Mouse (Mus musculus): Measurements from ENCODE around the gene Lancl2. TPM values are rescaled to one million over a fixed set of nuclear protein-coding genes. Genes with fewer than 3 reads are reported as not detected.

Gene Lancl2
- polyA plus RNA-seq (2017; shearing (Covaris generic)): 1 to 10 TPM; 2.6 to 3.5 TPM

DNA sequence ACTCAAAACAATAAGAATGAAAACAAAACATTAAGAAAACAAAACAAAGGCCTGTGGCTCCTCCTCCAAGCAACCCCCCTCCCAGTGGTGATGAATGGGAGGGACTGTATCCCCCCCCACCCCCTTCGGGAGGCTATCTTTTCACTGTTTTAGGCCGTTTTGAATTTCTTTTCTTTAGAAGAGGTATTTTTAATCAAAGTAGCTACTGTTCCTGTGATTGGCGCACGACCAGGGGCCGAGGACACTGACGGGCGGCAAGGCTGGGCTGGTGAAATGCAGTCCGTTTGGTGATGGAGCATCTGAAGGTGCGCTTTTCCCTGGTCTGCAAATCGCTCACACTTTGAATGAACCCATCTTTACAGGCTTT, at the start of gene Lancl2:
TSS of gene Lancl2 (plus strand) at position 165 of the 367 bp plus-strand sequence.
- peak; percentile 8 for ATAC-seq

- ATAC-seq: no peak
Measured at GRCm38 (mm10) chr6:57661295-57661694, 41.0 kb upstream of the Lancl2 start.

DNA sequence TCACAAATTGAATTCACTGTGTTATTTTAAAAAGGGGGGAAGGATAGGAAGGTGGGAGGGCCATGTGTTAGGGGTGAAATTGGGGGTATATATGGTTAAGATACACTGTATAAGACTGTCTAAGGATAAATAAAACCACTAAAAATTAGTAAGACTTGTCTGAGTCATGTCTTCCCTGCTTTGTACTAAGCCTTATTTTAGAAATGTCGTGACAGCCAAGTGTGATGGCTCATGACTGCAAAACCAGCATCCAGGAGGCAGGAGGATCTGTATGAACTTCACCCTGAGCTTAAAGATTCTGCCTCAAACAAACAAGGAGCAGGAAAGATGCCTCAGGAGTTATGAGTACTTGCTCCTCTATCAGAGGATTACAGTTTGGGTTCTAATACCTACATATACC, 18.2 kb upstream of the Lancl2 start:
- no peak for ATAC-seq

GRCm38 (mm10) chr6:57691467-57692261, 10.7 kb upstream of the Lancl2 start, which contains the start of gene Pyurf:
Gene Pyurf (minus strand): TSS chr6:57692078.
- ATAC-seq: peak; percentile 97

DNA sequence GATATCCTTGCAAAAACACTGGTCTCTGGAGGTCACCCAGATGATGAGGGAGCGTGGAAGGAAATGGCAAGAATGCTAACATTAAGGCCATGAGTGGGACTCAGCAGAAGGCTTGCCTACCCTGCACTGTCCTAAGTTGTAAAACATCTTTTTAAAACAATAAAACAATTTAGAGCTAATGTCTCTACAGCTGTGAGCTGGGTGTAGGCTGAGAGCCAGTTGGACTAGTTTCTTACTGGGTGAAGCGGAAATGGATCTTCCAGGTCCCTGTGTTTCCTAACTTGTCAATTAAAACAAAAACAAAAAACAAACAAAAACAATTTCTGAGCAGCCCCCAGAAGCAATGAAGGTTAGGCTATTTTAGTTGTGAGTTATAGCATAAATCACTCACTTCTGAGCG, 9.2 kb upstream of the Lancl2 start:
- ATAC-seq: no peak

GRCm38 (mm10) chr6:57701686-57702085, 654 bp upstream of the Lancl2 start:
- ATAC-seq: no peak

DNA sequence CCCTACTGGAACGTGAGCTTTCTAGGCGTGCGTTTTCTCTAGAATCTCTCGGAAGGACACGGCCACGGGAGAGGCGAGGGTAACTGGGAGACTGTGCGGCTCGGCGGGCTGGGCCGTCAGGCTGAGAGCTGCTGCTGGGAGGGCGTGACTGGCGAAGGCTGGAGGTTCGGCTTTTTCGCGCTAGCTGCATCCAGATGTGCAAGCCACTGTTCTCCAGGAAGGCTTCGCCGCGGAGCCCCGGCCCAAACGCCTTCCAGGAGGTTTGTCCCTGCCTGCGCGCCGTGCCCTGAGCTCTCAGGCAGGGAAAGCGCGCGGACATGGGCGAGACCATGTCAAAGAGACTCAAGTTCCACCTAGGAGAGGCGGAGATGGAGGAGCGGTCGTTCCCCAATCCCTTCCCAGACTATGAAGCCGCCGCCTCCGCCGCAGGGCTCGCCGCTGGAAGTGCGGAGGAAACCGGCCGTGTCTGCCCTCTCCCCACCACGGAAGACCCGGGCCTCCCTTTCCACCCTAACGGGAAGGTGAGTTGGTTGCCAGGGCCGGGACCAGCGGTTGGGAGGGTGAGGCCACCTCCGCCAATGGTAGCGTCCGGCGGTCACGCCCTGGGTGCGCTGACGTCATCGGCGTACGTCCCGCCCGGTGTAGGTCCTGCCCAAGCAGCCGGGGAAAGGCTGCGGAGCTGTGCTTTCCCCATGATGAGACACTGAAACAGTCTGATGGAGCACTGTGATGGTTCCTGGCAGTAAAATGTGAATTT, 581 bp downstream of the Lancl2 start:
- ATAC-seq: peak; percentile 91

- no peak for ATAC-seq
Measured at GRCm38 (mm10) chr6:57703703-57704102, 1.4 kb downstream of the Lancl2 start.

- peak; percentile 44 for ATAC-seq
Measured at GRCm38 (mm10) chr6:57706721-57707120, 4.4 kb downstream of the Lancl2 start.

DNA sequence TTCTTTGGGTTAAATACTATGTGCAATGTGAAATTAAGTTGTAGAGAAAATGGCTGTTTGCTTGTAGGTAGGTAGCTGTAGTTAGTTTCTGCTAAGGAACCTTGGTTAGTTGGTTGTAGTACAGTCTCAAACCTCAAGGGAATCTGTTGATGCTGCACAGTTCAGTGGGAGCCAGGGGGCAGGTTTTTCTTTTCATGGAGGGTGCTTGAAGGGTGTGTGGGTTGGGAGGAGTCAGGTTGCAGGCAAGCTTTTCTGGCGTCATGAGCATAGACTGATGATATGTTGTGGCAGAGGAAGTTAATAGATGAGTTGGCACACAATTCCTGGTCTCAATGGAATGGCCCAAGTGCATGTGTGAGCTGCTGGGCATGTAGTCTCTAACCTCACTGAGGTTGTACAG, 9.4 kb downstream of the Lancl2 start:
- peak; percentile 55 for ATAC-seq

- ATAC-seq: no peak
Measured at GRCm38 (mm10) chr6:57721347-57721746, 19.0 kb downstream of the Lancl2 start.

DNA sequence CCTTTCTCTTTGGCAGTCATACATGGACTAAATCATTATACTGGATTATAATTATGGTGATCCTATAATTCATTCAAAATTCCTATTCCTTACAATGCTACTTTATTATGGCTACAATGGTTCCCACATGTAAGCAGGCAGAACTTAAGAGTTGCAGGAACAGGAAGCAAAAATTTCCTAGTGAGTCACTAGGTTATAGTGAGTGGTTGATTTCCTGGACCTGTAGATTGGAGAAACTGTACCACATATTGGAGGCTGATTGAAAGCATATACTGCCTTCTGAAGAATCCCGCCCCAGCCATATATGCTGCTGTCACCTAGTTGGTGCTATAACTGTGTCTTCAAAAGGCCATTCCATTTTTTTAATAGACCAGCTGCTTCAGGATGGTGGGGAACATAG, 40.4 kb downstream of the Lancl2 start:
- no peak for ATAC-seq

DNA sequence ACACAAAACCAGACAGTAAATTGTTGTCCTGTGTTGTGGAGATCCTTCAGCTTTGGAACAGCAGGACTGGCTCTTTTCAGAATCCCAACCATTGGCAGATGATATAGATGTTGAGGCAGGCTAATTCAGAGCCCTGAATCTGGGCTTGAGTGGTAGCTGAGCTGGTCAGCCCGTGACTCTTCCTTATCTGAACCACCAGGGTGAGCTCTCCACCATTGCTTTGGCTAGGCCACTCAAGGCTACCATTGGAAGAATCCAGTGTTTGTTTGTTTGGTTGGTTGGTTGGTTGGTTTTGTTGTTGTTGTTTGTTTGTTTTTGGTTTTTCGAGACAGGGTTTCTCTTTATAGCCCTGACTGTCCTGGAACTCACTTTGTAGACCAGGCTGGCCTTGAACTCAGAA, 41.0 kb downstream of the Lancl2 start:
- peak; percentile 75 for ATAC-seq

- ATAC-seq: no peak
Measured at GRCm38 (mm10) chr6:57744123-57744522, 41.8 kb downstream of the Lancl2 start.

GRCm38 (mm10) chr6:57744974-57745747, 42.8 kb downstream of the Lancl2 start:
- no peak for ATAC-seq

GRCm38 (mm10) chr6:57745748-57746129, 43.4 kb downstream of the Lancl2 start:
- ATAC-seq: no peak

- no peak for ATAC-seq
Measured at GRCm38 (mm10) chr6:57753962-57754759, 51.8 kb downstream of the Lancl2 start.

DNA sequence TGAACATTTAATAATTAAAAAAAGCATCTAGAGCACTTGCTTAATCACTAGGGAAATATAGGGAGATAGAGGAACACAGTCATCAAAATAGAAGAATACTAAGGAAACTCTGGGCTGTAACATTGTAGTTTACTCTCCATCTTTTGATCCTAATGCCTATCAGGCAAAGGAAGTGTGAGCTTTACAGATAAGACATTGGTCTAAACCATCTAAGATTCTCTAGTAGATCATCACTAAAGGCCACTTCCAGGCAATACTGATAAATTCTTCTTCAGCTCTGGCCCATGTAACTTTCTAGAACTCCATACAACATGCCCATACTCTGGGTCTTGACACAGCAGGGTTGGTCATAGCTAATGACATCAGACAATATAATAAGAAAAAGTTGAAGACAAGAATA, 60.7 kb downstream of the Lancl2 start:
- ATAC-seq: no peak

DNA sequence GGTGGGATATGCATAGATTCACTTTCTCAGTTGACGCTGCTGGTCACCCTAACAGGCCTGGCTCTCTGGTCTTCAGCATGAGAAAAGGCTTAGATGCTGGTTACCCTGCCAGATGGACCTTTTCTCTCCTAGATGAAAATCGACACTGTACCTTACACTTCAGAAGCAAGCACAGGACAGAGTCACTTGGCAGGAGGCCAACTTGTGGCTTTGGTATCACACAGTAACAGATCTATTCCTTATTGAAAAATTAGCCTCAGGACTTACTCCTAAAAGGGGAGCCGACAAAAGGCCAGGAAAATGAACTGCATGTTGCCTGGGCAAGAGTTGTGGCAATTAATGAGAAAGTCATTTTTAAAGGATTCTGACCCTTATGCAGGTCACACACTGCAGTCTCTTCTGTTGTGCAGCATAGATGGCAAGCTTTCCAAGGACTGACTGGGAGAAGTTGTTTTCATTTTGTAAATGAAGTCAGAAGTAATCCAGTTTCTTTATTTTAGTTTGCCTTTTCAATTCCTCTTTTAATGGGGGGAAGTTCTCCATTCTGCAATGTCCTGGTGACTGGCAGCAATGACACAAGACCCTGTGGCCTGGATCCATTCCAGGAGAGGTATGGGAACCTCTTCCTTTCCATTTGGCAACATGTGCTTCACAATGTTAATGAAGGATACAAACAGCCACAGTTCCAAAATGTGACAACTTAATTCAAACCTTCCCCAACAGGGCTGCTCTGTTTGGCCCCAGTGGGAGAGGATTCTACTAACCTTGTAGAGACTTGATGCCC, 62.9 kb downstream of the Lancl2 start:
- no peak for ATAC-seq

GRCm38 (mm10) chr6:57766287-57766686, 63.9 kb downstream of the Lancl2 start:
- no peak for ATAC-seq

GRCm38 (mm10) chr6:57767112-57767868, 65.0 kb downstream of the Lancl2 start:
- no peak for ATAC-seq

Measured in CD4-positive, CD25-positive, alpha-beta regulatory T cell, adult 4 months (primary cell).